Mouse (Mus musculus): ENCODE data around the gene Rhno1.

- no peak for TF ChIP-seq EP300 (IDR thresholded peaks at IDR 0.05)
- TF ChIP-seq CTCF (IDR thresholded peaks at IDR 0.05) = no peak
Observed at GRCm38 (mm10) chr6:128346782-128347181, 15.9 kb downstream of the Rhno1 start.

All from lung, postnatal 0 days (tissue).